Mouse (Mus musculus) CD8-positive naive resting alpha-beta T cell, adult 57 days (primary cell): ENCODE data around the gene Gm30083. TPM values are rescaled to one million over a fixed set of nuclear protein-coding genes. Genes with fewer than 3 reads are reported as not detected.

ENCODE experiments used
- total RNA-seq: library from RNA; stranded (reverse); gene quantifications from one replicate; pipeline ENCODE4 v1.2.4, GENCODE M21; 2023

Gene Gm30083
- not detected for total RNA-seq

GRCm38 (mm10) chr14:34015063-34015462 lies at the start of gene Gm30083:
Gene Gm30083, minus strand, starts transcription at chr14:34015182.

DNA sequence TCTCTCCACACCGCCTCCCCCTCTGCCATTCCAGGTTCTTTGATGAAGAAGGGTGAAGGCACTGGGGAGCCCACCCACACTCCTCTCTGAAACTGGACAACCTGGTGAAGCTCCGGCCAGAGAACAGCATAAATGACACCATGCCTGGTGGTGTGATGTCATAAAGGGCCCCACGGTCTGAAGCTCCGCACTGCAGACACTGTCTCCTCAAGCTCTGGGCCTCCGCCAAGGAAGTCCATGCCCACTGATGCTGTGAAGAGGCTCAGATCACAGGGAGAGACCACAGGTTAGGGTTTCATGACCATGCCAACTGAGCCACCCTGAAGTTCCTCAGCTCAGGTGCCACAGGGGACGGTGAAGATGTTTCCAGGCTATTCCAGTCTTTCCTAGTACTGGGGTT lies 37.5 kb upstream of the Gm30083 start, which contains the start of gene Antxrl:
Gene Antxrl, plus strand, starts transcription at position 192 of the 400 bp plus-strand sequence.

DNA sequence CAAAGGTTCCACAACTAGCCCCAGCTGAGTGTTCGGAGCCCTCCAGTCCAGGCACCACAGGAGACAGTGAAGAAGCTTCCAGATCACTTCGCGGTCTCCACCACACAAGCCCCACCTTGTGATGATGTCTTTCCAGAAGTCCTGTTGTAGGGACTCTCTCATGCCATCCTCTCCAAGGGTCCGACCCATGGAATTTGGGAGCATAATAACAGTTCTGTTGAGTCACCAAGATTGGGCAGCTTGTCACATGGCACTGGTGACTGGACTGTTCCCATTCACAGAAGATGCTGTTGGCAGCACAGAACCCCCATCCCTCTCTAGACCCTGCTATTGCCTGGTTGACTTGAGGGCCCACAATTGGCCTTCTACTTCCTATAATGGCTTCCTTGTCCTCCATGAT lies 1.4 kb upstream of the Gm30083 start, which contains the start of gene Gm5460:
Gene Gm5460, plus strand, starts transcription at position 378 of the 400 bp plus-strand sequence.

DNA sequence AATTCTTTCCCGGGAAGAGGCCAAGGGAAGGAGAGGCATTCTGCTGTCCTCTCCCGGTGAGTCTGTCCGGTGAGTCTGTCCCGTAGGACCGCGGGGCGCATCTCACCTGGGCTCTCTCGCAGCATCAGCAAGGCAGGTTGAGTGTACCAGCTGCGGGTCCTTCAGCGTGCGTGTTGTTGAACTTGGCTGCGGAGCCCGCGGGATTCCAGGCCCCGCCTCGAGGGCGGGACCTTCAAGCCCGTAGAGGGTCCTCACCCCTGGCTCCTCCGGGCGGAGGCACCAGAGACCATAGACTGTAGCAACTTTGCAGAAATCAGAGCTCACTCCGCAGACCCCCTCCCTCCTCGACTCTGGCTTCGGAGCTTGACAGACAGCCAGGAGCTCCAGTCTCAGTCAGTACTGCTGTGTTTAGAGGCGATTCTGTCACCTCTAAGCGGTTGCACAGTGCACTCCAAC lies 36.4 kb downstream of the Gm30083 start, which contains the start of gene Zfp488:
Gene Zfp488, minus strand, starts transcription at position 161 of the 456 bp plus-strand sequence.

DNA sequence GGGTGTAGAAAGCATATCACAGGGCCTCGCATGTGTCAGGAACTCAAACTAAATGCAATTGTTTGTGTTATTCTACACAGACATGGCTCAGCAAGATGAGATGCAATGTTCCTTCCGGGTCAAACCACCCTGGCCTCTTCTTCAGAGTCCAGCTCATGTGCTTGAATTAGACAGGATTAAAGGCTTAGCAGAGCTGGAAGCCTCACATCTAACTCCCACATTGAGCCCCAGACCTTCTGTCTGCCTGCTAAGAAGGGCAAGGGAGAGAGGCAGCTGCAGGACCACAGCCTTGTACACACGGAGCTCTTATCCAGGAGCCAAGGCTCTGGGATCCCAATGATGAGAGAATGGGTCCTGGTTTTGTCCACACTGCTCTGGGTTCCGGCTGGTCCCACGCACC lies 61.2 kb downstream of the Gm30083 start, which contains the start of gene Rbp3:
Gene Rbp3, plus strand, starts transcription at position 243 of the 400 bp plus-strand sequence.

GRCm38 (mm10) chr14:33940739-33941138 lies 74.2 kb downstream of the Gm30083 start, which contains the start of gene Gdf2:
Gene Gdf2, plus strand, starts transcription at chr14:33941039.

Other genes starting within 250 kb of the Gm30083 start
- not detected for gene Gdf10, start 91.6 kb downstream of the Gm30083 start, total RNA-seq
- not detected for gene Gdf2, start 74.1 kb downstream of the Gm30083 start, total RNA-seq
- not detected for gene Rbp3, start 61.2 kb downstream of the Gm30083 start, total RNA-seq
- 0.21 TPM for gene Zfp488, start 36.4 kb downstream of the Gm30083 start, total RNA-seq
- not detected for gene Gm5460, start 1.6 kb upstream of the Gm30083 start, total RNA-seq
- gene Antxrl, start 37.5 kb upstream of the Gm30083 start, total RNA-seq = not detected
- not detected for gene Anxa8, start 70.8 kb upstream of the Gm30083 start, total RNA-seq
- not detected for gene A630023A22Rik, start 87.6 kb upstream of the Gm30083 start, total RNA-seq
- gene Npy4r, start 137.3 kb upstream of the Gm30083 start, total RNA-seq = not detected
- gene Gprin2, start 186.5 kb upstream of the Gm30083 start, total RNA-seq = not detected
- not detected for gene Syt15, start 204.4 kb upstream of the Gm30083 start, total RNA-seq